Mouse (Mus musculus) stomach, postnatal 0 days (tissue): ENCODE measurements around the gene Acot10.

ENCODE experiments used
- CTCF ChIP-seq: IDR thresholded peaks from 2 replicates; pipeline ENCODE4 v1.5.1; 2016; ENCODE audit warnings: antibody characterized with exemption, low read depth, mild to moderate bottlenecking, moderate library complexity
- EP300 ChIP-seq: optimal IDR thresholded peaks from 2 replicates; pipeline ENCODE3; 2016; ENCODE audit warnings: antibody characterized with exemption

DNA sequence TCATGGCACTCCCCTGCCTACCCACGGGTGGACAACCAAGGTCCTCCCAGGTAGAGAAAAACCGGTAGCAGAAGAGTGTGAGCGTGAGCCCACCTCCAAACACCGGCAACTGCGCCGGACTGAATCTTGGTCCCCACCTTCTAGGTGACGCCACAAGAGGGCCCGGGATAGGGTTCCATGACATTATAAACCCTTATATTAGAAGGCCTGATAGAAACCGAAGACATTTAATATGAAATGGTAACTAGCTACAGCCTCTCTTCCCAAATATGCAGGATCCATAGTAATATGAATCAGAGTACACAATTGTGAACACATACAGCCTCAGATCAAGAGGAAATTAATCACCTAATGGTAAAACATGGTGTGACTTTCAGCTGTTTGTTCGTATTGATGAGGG, at the start of gene Acot10:
- TF ChIP-seq CTCF (no peak), EP300 (no peak)
